Mouse (Mus musculus): ENCODE data around the gene Fscn3. TPM values are rescaled to one million over a fixed set of nuclear protein-coding genes. Genes with fewer than 3 reads are reported as not detected.

Fscn3 gene
- polyA plus RNA-seq, 1 experiment, result not detected

DNA sequence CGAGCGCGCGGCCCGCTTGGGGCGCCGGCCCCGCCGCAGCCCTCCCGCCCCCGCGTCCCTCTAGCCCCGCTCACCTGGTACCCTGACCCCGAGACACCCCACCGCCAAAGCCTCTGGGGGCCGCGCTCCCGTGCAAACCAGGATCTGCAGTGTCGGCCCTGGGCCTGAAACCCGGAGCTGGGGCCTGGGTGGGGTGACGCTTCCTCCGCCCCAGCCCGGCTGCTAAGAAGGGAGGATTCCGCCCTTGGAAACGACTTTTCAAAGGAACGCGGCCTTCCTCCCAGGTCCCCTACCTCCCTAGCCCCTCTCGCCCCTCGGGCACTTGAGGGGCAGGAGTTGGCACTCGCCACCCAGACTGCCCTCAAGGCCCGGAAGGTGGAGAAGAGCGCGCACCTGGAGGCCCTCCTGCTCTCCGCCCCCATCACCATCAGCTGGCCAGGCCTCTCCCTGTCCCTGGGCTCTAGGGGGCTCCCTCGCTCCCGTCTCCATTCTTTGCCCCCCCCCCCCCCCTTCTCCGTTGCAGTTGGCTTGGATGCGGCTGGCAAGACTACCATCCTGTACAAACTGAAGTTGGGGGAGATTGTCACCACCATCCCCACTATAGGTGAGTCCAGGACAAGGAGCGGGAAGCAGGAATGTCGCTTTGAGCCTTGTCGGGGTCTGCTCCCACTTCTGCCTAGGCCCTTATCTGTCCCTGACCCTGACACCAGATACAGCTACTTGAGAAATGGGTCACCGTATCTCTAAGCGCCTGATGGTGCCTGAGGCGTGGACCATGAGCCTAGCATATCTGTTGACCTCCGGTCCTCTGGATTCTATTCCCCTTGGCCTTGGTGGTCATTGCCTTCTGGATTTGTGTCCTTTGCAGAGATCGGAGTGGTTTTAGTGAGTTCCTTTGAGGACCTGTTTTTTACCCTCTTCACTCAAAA lies 3.6 kb upstream of the Fscn3 start:
- H3K4me1 ChIP-seq (ENCODE audit: control insufficient read depth, insufficient read depth, low read length), result peaks cover 5% of the 10 kb centered on the region; the same call in 1 of the 2 replicates
- peak; percentile 49 for TF ChIP-seq POLR2A (IDR thresholded peaks at IDR 0.05; ENCODE audit: low read depth, low read length)
- no peak for TF ChIP-seq CTCF (IDR thresholded peaks at IDR 0.05; ENCODE audit: borderline replicate concordance, insufficient read depth, low read length)
- peak overlapping the region; percentile 90 for H3K4me3 ChIP-seq (ENCODE audit: insufficient read depth, low read length)

DNA sequence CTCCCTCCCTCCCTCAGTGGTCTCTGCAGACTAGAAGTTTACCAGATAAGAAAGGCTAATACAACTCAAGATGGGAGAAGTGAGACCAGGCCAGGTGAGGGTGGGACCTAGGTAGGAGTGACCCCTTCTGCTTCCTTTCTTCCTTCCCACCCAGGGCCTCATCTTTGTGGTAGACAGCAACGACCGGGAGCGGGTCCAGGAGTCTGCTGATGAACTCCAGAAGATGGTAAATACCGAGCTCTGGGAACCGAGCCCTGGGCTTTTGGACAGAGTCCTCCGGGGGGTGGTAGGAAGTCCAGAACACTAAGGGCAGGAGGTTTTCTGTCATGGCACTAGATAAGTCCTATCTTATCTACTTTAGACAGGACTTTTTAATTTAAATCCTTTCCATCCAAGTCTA lies 2.6 kb upstream of the Fscn3 start:
- H3K27ac ChIP-seq (ENCODE audit: insufficient read depth, low read length), result no peak overlapping the region
- H3K4me1 ChIP-seq (ENCODE audit: control insufficient read depth, insufficient read depth, low read length), result peaks cover 2% of the 10 kb centered on the region; the same call in 1 of the 2 replicates
- TF ChIP-seq CTCF (IDR thresholded peaks at IDR 0.05; ENCODE audit: borderline replicate concordance, insufficient read depth, low read length) (no peak), POLR2A (IDR thresholded peaks at IDR 0.05; ENCODE audit: low read depth, low read length) (no peak)
- peak overlapping the region; percentile 90; the same call in 1 of the 2 replicates for H3K4me3 ChIP-seq (ENCODE audit: insufficient read depth, low read length)

More for the DNA sequence above, 3.6 kb upstream of the Fscn3 start:
- peak overlapping the region; percentile 12; the same call in 1 of the 2 replicates for H3K27ac ChIP-seq (ENCODE audit: insufficient read depth, low read length)

DNA sequence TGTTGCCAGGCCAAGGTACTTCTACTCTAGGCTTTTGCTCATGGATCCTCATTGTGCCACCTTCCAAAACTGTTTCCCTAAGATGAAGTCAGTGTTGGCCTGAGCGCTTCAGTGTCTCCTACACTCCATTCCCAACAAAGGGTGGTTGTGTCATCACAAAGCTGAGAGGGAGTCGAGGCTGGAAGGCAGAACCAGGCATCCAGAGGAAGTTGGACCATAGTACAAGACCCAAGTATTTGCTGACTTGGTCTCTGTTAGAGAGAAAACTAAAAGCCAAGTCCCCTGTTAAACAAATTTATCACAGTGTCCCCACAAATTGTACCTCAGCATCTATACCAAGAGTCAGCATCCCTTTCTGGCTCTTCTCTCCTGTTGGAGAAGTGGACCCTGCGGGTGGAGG lies 701 bp downstream of the Fscn3 start, which contains the start of gene Gcc1:
Gene Gcc1, minus strand, starts transcription at position 101 of the 400 bp plus-strand sequence.
- Histone ChIP-seq H3K27ac (ENCODE audit: insufficient read depth, low read length) (no peak within 1 kb of the TSS), H3K4me1 (ENCODE audit: control insufficient read depth, insufficient read depth, low read length) (0 out of 2 replicates have a peak, but pooled peaks cover 2% of the 10 kb centered on the region), H3K4me3 (ENCODE audit: insufficient read depth, low read length) (no peak within 1 kb of the TSS)
- TF ChIP-seq POLR2A (IDR thresholded peaks at IDR 0.05; ENCODE audit: low read depth, low read length), result no peak
- TF ChIP-seq CTCF (IDR thresholded peaks at IDR 0.05; ENCODE audit: borderline replicate concordance, insufficient read depth, low read length), result no peak

DNA sequence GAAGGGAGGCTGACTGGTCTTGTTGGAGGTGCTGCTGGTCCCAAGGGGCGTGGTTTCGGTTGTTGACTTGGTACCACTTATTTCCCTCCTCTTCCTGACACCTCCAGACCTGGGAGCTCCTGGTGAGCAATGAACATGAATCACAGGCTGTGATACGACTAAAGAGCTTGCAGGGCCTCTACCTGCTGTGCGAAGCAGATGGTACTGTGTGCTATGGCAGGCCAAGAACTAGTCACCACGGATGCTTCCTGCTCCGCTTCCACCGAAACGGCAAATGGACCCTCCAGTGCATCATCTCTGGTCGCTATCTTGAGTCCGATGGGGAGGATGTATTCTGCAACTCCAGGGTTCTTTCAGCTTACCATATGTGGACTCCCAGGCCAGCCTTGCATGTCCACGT lies 2.3 kb downstream of the Fscn3 start:
- Histone ChIP-seq H3K4me1 (ENCODE audit: control insufficient read depth, insufficient read depth, low read length) (0 out of 2 replicates have a peak, but pooled peaks cover under 1% of the 10 kb centered on the region), H3K4me3 (ENCODE audit: insufficient read depth, low read length) (no peak overlapping the region)
- no peak for TF ChIP-seq CTCF (IDR thresholded peaks at IDR 0.05; ENCODE audit: borderline replicate concordance, insufficient read depth, low read length)
- no peak for TF ChIP-seq POLR2A (IDR thresholded peaks at IDR 0.05; ENCODE audit: low read depth, low read length)

DNA sequence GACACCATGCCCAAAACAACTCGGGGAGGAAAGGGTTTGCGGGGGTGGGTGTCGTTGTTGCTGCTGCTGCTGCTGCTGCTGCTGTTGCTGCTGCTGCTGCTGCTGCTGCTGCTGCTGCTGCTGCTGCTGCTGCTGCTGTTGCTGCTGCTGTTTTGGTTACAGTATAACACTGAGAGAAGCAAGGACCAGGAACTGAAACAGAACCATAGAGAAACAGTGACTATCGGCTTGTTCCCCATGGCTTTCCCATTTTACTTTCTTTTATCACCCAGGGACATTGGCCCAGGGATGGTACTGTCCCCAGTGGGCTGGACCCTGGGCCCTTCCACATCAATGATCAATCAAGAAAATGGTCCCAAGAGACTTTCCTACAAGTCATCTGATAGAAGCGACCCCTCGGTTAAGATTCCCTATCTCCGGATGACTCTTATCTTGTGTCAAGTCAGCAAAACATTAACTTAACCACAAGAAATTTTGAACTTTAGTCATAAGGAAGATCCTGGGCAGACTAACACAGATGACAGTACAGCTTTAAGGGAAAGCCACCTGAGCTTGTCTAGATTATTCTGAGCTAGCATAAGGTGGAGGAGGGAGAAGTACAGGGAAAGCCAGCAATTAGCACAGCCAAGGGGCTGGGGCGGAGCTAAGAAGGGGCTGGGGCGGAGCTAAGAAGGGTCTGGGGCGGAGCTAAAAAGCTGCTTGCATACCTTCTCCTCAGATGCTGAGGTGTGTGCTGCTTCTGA lies 3.4 kb downstream of the Fscn3 start:
- Histone ChIP-seq H3K4me1 (ENCODE audit: control insufficient read depth, insufficient read depth, low read length) (no peaks in the 10 kb centered on the region), H3K27ac (ENCODE audit: insufficient read depth, low read length) (no peak overlapping the region)
- TF ChIP-seq CTCF (IDR thresholded peaks at IDR 0.05; ENCODE audit: borderline replicate concordance, insufficient read depth, low read length) (no peak), POLR2A (IDR thresholded peaks at IDR 0.05; ENCODE audit: low read depth, low read length) (no peak)

More for the DNA sequence above, 2.3 kb downstream of the Fscn3 start:
- no peak overlapping the region for H3K27ac ChIP-seq (ENCODE audit: insufficient read depth, low read length)

DNA sequence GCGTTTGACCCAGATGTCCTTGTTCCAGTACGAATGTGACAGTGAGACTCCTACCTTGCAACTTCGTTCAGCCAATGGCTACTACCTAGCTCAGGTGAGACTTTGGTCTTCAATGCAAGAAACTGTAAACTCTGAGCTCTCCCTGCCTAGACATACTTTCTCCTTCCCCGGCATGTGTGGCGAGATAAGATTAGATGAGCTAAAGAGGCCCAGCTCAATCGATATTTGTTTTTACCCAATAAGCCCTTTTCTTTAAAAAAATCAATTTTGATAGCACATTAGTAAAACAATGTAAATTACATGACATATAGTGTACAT lies 3.9 kb downstream of the Fscn3 start:
- Histone ChIP-seq H3K4me1 (ENCODE audit: control insufficient read depth, insufficient read depth, low read length) (no peaks in the 10 kb centered on the region), H3K27ac (ENCODE audit: insufficient read depth, low read length) (no peak overlapping the region), H3K4me3 (ENCODE audit: insufficient read depth, low read length) (no peak overlapping the region)
- no peak for TF ChIP-seq CTCF (IDR thresholded peaks at IDR 0.05; ENCODE audit: borderline replicate concordance, insufficient read depth, low read length)
- no peak for TF ChIP-seq POLR2A (IDR thresholded peaks at IDR 0.05; ENCODE audit: low read depth, low read length)

More for the DNA sequence above, 3.4 kb downstream of the Fscn3 start:
- no peak overlapping the region for H3K4me3 ChIP-seq (ENCODE audit: insufficient read depth, low read length)

DNA sequence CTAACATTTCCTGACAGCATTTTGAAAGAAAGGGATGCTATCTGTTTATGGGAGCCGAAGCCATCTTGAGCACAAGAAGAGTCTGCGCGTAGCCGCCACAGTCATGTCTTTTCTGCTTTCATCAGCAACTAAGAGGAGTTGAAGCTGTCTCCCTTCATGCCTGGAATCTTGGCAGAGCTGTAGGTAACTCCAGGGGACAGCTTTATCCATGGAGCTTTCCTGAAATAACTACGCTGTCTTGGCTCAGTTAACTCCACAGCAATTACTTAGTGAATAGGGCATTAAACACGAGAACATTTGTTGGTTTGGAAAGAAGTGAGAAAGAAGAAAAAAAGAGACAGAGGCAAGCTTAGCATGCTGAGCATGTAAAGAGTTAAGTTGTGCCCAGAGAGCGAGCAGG lies 20.3 kb downstream of the Fscn3 start:
- TF ChIP-seq CTCF (IDR thresholded peaks at IDR 0.05; ENCODE audit: borderline replicate concordance, insufficient read depth, low read length) (no peak), POLR2A (IDR thresholded peaks at IDR 0.05; ENCODE audit: low read depth, low read length) (no peak)
- no peak overlapping the region for H3K27ac ChIP-seq (ENCODE audit: insufficient read depth, low read length)
- no peaks in the 10 kb centered on the region for H3K4me1 ChIP-seq (ENCODE audit: control insufficient read depth, insufficient read depth, low read length)
- no peak overlapping the region for H3K4me3 ChIP-seq (ENCODE audit: insufficient read depth, low read length)

DNA sequence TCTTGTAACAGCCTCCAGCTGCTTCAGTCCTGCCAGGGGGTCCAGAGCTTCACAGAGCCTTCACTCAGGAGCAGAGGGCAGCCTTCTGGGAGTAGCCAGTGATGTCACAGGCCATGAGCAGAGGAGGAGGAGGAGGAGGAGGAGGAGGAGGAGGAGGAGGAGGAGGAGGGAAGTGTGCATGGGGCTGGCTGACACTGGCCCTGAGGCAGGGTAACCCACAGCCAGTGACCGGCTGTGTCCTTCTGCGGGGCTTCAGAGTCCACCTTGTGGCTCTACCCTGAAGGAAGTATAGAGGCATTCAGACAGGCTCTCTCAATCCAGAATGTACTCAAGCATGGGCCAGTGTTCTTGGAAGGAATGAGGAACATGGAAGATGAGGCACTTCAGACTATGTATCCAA lies 21.7 kb downstream of the Fscn3 start, which contains the start of gene Pax4:
Gene Pax4, minus strand, starts transcription at position 101 of the 400 bp plus-strand sequence.
- H3K4me3 ChIP-seq (ENCODE audit: insufficient read depth, low read length), result no peak within 1 kb of the TSS
- no peak for TF ChIP-seq CTCF (IDR thresholded peaks at IDR 0.05; ENCODE audit: borderline replicate concordance, insufficient read depth, low read length)
- TF ChIP-seq POLR2A (IDR thresholded peaks at IDR 0.05; ENCODE audit: low read depth, low read length), result no peak
- no peak within 1 kb of the TSS for H3K27ac ChIP-seq (ENCODE audit: insufficient read depth, low read length)
- no peaks in the 10 kb centered on the region for H3K4me1 ChIP-seq (ENCODE audit: control insufficient read depth, insufficient read depth, low read length)

DNA sequence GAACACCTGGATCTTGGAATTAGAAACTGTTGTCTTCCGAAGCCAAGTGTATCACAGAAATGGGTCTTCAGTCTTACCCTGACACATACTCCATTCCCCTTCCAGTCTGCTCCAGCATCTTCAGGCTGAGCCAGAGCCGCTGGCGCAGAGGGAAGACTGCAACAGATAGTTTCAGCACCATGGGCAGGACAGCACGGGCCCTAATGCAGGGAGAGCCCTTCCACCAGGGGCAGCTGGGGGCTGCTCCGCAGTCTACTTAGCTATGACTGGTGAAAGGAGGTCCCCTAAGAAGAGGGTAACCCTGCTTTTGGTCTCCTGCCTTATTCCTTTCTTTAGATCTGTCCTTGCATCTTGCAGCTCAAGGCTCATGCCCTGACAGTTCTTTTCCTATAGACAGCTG lies 22.9 kb downstream of the Fscn3 start:
- no peak overlapping the region for H3K27ac ChIP-seq (ENCODE audit: insufficient read depth, low read length)
- no peaks in the 10 kb centered on the region for H3K4me1 ChIP-seq (ENCODE audit: control insufficient read depth, insufficient read depth, low read length)
- H3K4me3 ChIP-seq (ENCODE audit: insufficient read depth, low read length), result no peak overlapping the region
- TF ChIP-seq POLR2A (IDR thresholded peaks at IDR 0.05; ENCODE audit: low read depth, low read length) (no peak), CTCF (IDR thresholded peaks at IDR 0.05; ENCODE audit: borderline replicate concordance, insufficient read depth, low read length) (no peak)

All from embryonic fibroblast, embryonic 13.5 days (primary cell).